Mouse (Mus musculus) adrenal gland, postnatal 4 days (tissue): ENCODE results near the gene Slc38a11. TPM values are rescaled to one million over a fixed set of nuclear protein-coding genes. Genes with fewer than 3 reads are reported as not detected.
A peak's percentile ranks its signal among the peaks of the same experiment; 100 is the strongest.

Source experiments
- DNase-seq, 2 experiments: peaks; one replicate each; pipeline ENCODE4 v3.0.0; 2021 to 2022; ENCODE audit warnings: low spot score in 2 of 2, mixed read lengths in 2 of 2
- total RNA-seq, 2 experiments: library from RNA; stranded (reverse); gene quantifications; 2 replicates each; pipeline ENCODE4 v1.2.3; 2021

Slc38a11 gene
- total RNA-seq, 2 experiments from 2014 or later: 53.7 to 58.3 TPM

DNA sequence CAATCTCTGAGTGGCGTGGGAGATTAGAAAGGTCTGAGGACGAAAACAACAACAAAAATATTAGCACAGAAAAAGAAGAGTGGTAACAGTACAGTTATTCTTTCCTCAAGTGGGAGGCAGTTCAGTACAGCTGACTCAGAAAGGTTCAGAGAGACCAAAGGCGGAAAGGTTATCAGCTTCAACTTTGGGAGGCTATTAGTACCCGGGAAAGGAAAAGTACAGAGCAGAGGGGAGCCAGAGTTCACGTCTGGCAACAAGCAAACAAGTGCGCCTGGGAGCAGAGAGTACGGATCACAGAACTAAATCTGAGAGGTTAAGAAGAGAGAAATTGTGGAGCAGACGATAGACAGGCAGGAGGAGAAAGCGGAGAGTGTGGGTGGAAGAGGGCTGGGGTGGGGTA, 29.7 kb downstream of the Slc38a11 start:
- DNase-seq: no peak

- DNase-seq: peak in 1 of 2 experiments; percentile 29
Measured at GRCm38 (mm10) chr2:65331321-65331720, 32.5 kb downstream of the Slc38a11 start.

- DNase-seq: no peak
Measured at GRCm38 (mm10) chr2:65321998-65322754, 41.7 kb downstream of the Slc38a11 start.

DNA sequence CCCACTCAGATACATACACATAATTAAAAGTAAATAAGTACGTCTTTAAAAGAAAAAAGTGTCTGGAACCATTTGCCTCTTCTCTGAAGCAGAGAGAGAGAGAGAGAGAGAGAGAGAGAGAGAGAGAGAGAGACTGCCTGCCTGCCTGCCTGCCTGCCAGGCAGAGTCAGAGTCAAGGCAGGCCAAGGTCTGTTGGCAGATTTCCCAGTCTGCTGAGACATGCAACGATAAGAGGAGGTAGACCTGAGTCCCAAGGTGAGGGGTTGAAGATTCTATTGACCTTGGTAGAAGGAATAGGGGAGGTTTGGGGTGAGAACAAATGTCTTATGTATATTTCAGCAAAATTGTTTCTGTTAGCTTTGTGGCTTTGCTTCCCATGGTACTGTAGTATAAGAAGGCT, 42.9 kb downstream of the Slc38a11 start:
- peak in 1 of 2 experiments; percentile 24 for DNase-seq

- no peak for DNase-seq
Measured at GRCm38 (mm10) chr2:65316721-65317120, 47.1 kb downstream of the Slc38a11 start.

- DNase-seq: no peak
Measured at GRCm38 (mm10) chr2:65311250-65311649, 52.6 kb downstream of the Slc38a11 start.

DNA sequence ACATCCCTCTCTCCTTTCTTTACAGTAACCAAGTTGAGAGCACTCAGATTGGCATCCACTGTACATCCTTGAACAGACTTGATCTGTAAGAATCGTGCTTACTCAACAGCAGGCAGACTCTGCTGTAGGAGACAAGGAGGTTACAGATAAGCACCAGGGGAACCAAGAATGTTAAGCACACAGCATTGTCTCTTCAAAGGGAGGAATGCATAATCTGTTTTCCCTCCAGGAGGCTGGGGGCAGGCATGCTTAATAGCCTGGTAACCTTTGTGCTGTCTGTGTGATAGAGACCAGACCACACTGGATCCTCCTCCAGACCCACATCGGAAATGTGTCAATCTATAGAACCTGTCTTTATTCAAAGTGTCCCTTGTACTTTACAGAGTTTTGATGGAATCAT, 67.3 kb downstream of the Slc38a11 start:
- no peak for DNase-seq

GRCm38 (mm10) chr2:65294092-65294491, 69.7 kb downstream of the Slc38a11 start:
- DNase-seq: no peak

- DNase-seq: no peak
Measured at GRCm38 (mm10) chr2:65293411-65293810, 70.4 kb downstream of the Slc38a11 start.

DNA sequence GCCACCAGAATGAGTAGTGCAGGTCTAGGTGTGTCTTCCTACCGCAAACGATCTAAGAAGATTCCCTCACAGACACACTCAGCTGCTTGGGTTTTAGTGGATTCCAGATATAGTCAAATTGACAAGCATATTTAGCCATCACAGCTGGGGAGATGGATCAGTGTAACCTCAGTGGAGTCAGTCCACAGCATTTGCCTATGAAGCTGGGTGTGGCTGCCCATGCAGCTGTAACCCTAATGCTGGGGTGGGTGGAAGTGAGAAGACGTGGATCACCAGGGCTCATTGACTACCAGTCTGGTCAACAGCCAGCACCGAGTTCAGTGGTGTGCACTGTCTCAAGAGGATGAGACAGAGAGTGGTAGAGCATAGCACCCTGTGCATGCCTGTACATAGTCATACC, 74.1 kb downstream of the Slc38a11 start:
- DNase-seq: no peak

GRCm38 (mm10) chr2:65288696-65289095, 75.1 kb downstream of the Slc38a11 start:
- no peak for DNase-seq

DNA sequence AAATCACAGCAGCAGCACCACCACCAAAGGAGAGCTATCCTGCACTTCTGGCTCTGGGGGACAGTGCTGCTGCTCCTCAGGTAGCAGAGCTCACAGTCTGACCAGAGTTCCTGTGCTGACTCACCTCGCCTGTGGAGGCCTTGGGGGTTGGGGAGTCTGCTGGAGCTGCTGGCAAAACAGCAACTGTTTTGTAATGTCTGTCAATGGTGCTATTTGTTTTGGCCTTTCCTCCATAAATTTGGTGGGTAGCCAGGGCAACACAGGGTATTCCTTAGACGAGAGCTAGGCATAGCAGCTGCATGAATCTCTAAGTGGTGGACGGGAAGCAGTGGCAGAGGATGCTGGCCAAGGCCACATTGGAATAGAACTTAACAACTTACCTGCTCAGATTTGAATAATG, 78.5 kb downstream of the Slc38a11 start:
- DNase-seq: peak in 1 of 2 experiments; percentile 35

GRCm38 (mm10) chr2:65282979-65283378, 80.9 kb downstream of the Slc38a11 start:
- DNase-seq: no peak

DNA sequence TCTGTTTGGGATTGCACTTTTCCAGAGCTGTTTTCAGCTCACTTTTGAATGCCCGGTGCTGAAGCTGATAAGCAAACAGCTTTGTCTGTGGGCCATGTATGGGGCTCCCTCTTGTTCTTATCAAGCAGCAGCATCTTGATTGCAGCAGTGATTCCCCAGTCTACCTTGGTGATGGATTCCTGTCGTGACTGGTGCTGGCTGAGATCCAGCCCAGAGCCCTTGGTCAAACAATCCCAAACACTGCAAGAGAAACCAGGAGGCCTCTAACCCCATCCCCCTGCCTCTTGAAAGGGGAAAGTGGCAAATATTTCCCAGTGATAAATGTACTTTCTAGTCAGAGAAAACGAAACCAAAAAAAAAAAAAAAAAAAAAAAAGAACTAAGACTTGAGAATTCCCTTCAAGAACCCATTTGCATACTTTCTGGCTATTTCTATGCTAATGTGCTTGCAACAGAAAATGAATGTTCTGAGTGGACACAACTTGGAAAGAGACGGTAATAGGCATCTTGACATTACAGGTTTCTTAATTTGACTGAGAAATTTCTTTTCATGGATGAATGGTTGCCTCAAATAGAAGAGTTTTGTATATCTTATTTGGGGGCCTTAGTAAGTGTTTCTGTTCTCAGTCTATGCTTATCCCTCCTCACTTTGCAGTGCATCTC, 84.7 kb downstream of the Slc38a11 start:
- DNase-seq: no peak

- no peak for DNase-seq
Measured at GRCm38 (mm10) chr2:65275443-65276061, 88.3 kb downstream of the Slc38a11 start.

DNA sequence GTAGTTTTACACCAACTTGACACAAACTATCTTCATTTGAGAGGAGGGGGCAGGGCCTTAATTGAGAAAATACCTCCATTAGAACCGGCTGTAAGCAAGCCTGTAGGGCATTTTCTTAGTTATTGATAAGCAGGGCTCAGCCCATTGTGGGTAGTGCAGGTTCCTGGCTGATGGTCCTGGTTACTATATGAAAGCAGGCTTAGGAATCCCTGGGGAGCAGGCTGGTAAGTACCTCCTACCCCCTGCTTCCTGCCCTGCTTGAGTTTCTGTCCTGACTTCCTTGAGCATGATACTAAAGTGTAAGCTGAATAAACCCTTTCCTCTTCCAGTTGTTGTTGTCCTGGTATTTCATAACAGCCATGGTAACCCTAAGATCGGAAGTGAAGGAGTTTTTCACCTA, 89.9 kb downstream of the Slc38a11 start:
- DNase-seq: no peak

DNA sequence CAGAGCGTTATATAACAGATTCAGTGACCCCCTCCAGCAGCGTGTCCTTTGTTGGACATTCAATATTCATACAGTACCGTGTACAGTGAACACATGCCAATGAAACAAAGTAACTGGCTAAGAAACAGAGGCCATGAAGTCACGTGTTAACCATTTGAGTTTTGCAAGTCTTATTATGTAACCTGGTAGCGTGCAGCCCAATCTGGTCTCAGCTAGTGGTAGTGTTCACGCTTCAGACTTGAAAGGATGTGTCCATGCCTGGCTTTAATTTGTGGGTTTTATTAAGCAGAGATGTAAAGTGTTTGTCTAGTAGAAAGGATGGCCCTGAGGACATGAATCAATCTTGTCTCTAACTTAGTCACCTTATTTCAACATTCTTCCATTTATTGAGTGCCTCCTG, 95.1 kb downstream of the Slc38a11 start:
- DNase-seq: no peak

DNA sequence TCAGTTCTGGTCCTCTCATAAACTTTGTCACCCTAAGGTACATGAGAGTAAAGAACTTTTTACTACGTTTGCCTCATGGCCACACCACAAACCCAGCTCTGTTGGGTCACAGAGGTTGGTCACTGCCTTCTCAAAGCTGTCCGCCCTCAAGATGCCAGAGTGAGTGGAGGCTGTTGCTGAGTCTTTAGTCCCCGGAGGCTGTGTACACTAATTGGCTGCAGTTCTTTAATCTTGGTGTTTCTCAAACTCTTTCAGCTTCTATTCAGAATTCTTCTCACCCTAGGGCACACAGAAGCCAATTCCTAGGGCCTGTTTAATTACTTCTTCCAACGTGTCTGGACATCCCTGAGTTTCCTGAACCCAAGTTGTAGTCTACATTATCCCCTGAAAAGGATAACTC, 96.0 kb downstream of the Slc38a11 start:
- DNase-seq: no peak

- no peak for DNase-seq
Measured at GRCm38 (mm10) chr2:65266576-65267299, 97.1 kb downstream of the Slc38a11 start.
